Mouse (Mus musculus): ENCODE results near the gene Ctso. TPM values are rescaled to one million over a fixed set of nuclear protein-coding genes. Genes with fewer than 3 reads are reported as not detected.

The Ctso gene
- total RNA-seq, 2 experiments from 2014 or later: 4.2 to 5.8 TPM

DNA sequence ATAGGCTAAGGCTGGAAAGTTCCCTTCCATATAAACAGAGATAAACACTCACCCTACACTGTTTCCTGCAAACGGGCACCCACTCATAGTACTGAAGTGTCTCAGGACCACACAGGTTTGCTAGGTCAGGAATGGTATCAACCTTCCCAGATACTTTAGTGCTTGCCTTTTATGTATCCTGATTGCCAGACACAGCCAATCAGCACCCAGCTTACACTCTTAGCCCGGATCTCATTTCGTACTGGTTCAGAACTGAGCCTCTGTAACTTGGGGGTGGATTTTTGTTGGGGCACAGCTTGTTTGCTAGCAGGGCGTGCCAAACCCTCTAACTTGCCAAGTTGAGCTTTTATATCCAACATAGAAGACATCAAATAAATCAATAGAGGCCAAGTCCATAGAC lies 43.2 kb downstream of the Ctso start:
- H3K4me3 ChIP-seq: no peak overlapping the region
- no peak for TF ChIP-seq CTCF (IDR thresholded peaks at IDR 0.05)
- no peak for DNase-seq
- H3K27ac ChIP-seq: no peak overlapping the region
- intact Hi-C loops (cut with DNase I): no loop called here

GRCm38 (mm10) chr3:81976102-81976501 lies 43.7 kb downstream of the Ctso start, which contains the start of gene Tdo2:
TSS of gene Tdo2 (minus strand) at chr3:81976202.
- no peak for TF ChIP-seq CTCF (IDR thresholded peaks at IDR 0.05)
- DNase-seq: no peak
- Histone ChIP-seq H3K4me3 (no peak within 1 kb of the TSS), H3K27ac (no peak within 1 kb of the TSS)
- intact Hi-C loops (cut with DNase I): no loop called here

DNA sequence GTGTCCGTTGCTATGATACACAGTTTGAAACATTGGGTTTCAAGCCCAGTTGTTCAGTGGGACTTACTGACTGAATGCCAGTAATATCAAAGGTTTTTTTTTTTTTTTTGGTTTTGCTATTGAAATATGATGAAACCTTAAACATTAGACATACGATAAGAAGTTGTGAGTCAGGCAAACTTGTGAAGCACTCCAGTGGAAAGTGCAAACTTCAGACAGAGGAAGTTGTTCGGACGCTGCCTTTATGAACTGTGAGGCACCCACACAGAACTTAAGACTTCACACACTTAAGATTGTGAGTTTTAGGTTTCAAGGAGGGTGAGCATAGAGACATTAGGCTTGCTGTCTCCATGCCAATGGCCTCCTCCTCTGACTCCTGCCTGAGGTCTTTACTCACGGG lies 49.2 kb downstream of the Ctso start:
- intact Hi-C loops (cut with DNase I): no loop called here
- TF ChIP-seq CTCF (IDR thresholded peaks at IDR 0.05): no peak
- Histone ChIP-seq H3K4me3 (no peak overlapping the region), H3K27ac (no peak overlapping the region)
- DNase-seq: no peak

GRCm38 (mm10) chr3:81981990-81982389 lies 49.6 kb downstream of the Ctso start, which contains the start of gene Asic5:
TSS of gene Asic5 (plus strand) at chr3:81982290.
- H3K4me3 ChIP-seq: no peak within 1 kb of the TSS
- no peak for DNase-seq
- intact Hi-C loops (cut with DNase I): no loop called here
- H3K27ac ChIP-seq: no peak within 1 kb of the TSS
- no peak for TF ChIP-seq CTCF (IDR thresholded peaks at IDR 0.05)

- intact Hi-C loops (cut with DNase I): no loop called here
- peak; percentile 22 for DNase-seq
- H3K27ac ChIP-seq: peak overlapping the region; percentile 7; the same call in 1 of the 2 replicates
- TF ChIP-seq CTCF (IDR thresholded peaks at IDR 0.05): no peak
- no peak overlapping the region for H3K4me3 ChIP-seq
These were observed 50.9 kb downstream of the Ctso start for GRCm38 (mm10) chr3:81983120-81983895.

- no peak for DNase-seq
- TF ChIP-seq CTCF (IDR thresholded peaks at IDR 0.05): no peak
These were observed 52.7 kb downstream of the Ctso start for GRCm38 (mm10) chr3:81985100-81985499.

GRCm38 (mm10) chr3:81986103-81986502 lies 53.7 kb downstream of the Ctso start:
- DNase-seq: no peak
- Histone ChIP-seq H3K27ac (no peak overlapping the region), H3K4me3 (no peak overlapping the region)
- no peak for TF ChIP-seq CTCF (IDR thresholded peaks at IDR 0.05)
- intact Hi-C loops (cut with DNase I): no loop called here

More at GRCm38 (mm10) chr3:81985100-81985499, 52.7 kb downstream of the Ctso start:
- Histone ChIP-seq H3K27ac (no peak overlapping the region), H3K4me3 (no peak overlapping the region)
- intact Hi-C loops (cut with DNase I): no loop called here

DNA sequence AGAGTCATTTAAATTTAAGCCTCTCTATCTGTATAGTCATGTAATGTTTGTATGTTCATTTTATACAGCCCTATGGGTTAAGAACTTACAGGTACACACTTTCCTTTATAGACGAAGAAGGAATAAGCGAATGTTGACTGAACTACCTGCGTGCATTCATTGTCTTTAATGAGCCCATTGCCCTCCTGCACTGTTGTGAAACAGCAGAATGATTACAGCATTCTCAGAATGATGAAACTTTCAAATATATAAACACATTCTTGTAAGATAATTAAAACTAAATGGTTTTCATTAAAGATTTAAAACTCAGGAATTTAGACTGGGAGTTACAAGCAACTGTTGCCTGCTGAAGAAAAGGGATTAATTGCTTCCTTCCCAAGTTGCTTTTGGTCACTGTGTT lies 55.2 kb downstream of the Ctso start:
- Histone ChIP-seq H3K27ac (no peak overlapping the region), H3K4me3 (no peak overlapping the region)
- TF ChIP-seq CTCF (IDR thresholded peaks at IDR 0.05): no peak
- intact Hi-C loops (cut with DNase I): no loop called here
- DNase-seq: no peak

DNA sequence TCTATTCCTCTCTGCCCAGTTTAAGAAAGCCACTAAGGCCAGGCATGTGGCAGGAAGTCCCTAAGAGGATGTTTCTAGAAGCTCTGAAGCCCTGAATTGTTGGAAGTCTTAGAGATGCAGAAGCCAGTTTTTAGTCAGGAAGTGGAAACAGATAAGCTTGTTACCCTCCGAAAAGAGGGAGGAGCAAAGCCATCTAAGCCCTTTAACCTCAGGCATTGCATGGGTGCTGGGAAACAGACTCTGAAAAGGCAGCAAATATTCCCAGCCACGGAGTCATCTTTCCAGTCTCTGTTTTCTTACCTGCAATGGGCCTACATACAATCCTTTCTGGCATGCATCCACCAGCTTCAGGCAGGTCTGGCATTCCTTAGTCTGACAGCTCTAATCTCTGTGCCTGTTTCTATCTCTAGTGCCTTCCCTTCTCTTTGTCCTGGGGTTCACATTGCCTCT lies 57.3 kb downstream of the Ctso start:
- intact Hi-C loops (cut with DNase I): no loop called here
- no peak for DNase-seq
- Histone ChIP-seq H3K27ac (no peak overlapping the region), H3K4me3 (no peak overlapping the region)
- no peak for TF ChIP-seq CTCF (IDR thresholded peaks at IDR 0.05)

GRCm38 (mm10) chr3:81990531-81990930 lies 58.1 kb downstream of the Ctso start:
- DNase-seq: no peak
- TF ChIP-seq CTCF (IDR thresholded peaks at IDR 0.05): no peak
- no peak overlapping the region for H3K27ac ChIP-seq
- no peak overlapping the region for H3K4me3 ChIP-seq
- intact Hi-C loops (cut with DNase I): no loop called here

DNA sequence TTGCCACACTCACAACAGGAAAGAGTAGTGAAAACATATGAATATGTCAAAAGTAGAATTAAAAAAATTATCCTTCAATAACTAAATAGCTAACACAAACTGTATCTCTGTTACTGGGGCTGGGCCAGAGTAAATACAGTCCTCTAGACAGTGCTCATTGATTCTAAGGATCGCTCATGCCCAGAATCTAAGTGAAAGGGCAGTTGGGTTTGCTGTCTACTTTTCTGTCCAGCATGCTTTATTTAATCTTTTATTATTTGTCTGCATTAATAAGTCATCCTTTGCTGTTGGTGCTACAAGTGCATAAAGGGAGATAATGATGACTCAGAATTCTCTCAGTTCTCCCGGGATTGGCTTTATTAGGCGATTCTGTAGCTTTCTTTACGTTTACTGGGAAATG lies 63.0 kb downstream of the Ctso start:
- no peak for DNase-seq
- Histone ChIP-seq H3K27ac (no peak overlapping the region), H3K4me3 (no peak overlapping the region)
- intact Hi-C loops (cut with DNase I): loop anchor here (2.0 kb wide), 1 partner anchor 33 kb away; no protein-coding TSS in a partner anchor
- TF ChIP-seq CTCF (IDR thresholded peaks at IDR 0.05): no peak

GRCm38 (mm10) chr3:81995988-81996387 lies 63.6 kb downstream of the Ctso start:
- H3K27ac ChIP-seq: no peak overlapping the region
- no peak overlapping the region for H3K4me3 ChIP-seq
- no peak for DNase-seq
- TF ChIP-seq CTCF (IDR thresholded peaks at IDR 0.05): peak; percentile 74
- intact Hi-C loops (cut with DNase I): loop anchor here (2.0 kb wide), 1 partner anchor 33 kb away; no protein-coding TSS in a partner anchor

Other genes with a start within 250 kb of the Ctso start
- not detected for gene Tdo2, start 43.6 kb downstream of the Ctso start, total RNA-seq (2021)
- not detected for gene Asic5, start 49.7 kb downstream of the Ctso start, total RNA-seq (2021)
- gene Gucy1b1, start 142.1 kb downstream of the Ctso start, total RNA-seq (2021): 1 to 10 TPM; 3.5 to 4.5 TPM
- gene Gucy1a1, start 213.2 kb downstream of the Ctso start, total RNA-seq (2021): 1 to 10 TPM; 6.2 to 6.3 TPM